Mouse (Mus musculus) G1E (cell line): Measurements from ENCODE around the gene BC051019.

Experiments
- CTCF ChIP-seq: IDR thresholded peaks from 2 replicates; pipeline ENCODE4 v1.5.1; 2012; ENCODE audit warnings: low read depth, low read length, inconsistent platforms, mixed read lengths
- GATA1 ChIP-seq: IDR thresholded peaks from 2 replicates; pipeline ENCODE4 v1.6.1; 2012; ENCODE audit warnings: borderline replicate concordance, low read length, inconsistent platforms, mixed read lengths
- GATA2 ChIP-seq: IDR thresholded peaks from 2 replicates; pipeline ENCODE4 v1.6.1; 2012; ENCODE audit warnings: low read depth, low read length, inconsistent platforms, borderline replicate concordance
- POLR2AphosphoS5 ChIP-seq: IDR thresholded peaks from 2 replicates; pipeline ENCODE4 v1.6.1; 2012; ENCODE audit warnings: low read depth, low read length, inconsistent platforms; ENCODE audit not compliant: insufficient replicate concordance
- TAL1 ChIP-seq: conservative IDR thresholded peaks from 2 replicates; pipeline ENCODE4 v1.6.1; 2012; ENCODE audit warnings: low read depth, low read length, inconsistent platforms, mixed read lengths

GRCm38 (mm10) chr7:109752008-109752925 is 28.6 kb upstream of the BC051019 start, which contains the start of gene Tmem9b:
- no peak for TF ChIP-seq CTCF
- TF ChIP-seq GATA1: no peak
- no peak for TF ChIP-seq TAL1
- TF ChIP-seq GATA2: no peak
- no peak for TF ChIP-seq POLR2AphosphoS5
